Mouse (Mus musculus) ES-Bruce4 (cell line): ENCODE measurements around the gene AC124502.3. TPM values are rescaled to one million over a fixed set of nuclear protein-coding genes. Genes with fewer than 3 reads are reported as not detected.

Experiments used
- H3K27ac ChIP-seq: 2 replicates; pipeline ENCODE4 v1.5.1; 2012; ENCODE audit warnings: low read length, inconsistent platforms; ENCODE audit not compliant: insufficient read depth
- H3K27me3 ChIP-seq: 2 replicates; pipeline ENCODE4 v1.6.1; 2012; ENCODE audit warnings: mild to moderate bottlenecking, low read length, inconsistent platforms; ENCODE audit not compliant: control insufficient read depth, poor library complexity, insufficient read depth, severe bottlenecking
- H3K36me3 ChIP-seq: 2 replicates; pipeline ENCODE4 v1.6.1; 2012; ENCODE audit warnings: inconsistent platforms, mild to moderate bottlenecking, low read length, moderate library complexity; ENCODE audit not compliant: control insufficient read depth, poor library complexity, insufficient read depth, severe bottlenecking
- H3K4me1 ChIP-seq: one replicate; pipeline ENCODE4 v1.8.1; 2011; ENCODE audit warnings: low read length; ENCODE audit not compliant: control insufficient read depth, insufficient read depth
- H3K4me3 ChIP-seq: 2 replicates; pipeline ENCODE4 v1.5.1; 2011; ENCODE audit warnings: low read depth, mild to moderate bottlenecking, low read length
- H3K9ac ChIP-seq: 2 replicates; pipeline ENCODE4 v1.6.1; 2012; ENCODE audit warnings: low read depth, mild to moderate bottlenecking, inconsistent platforms; ENCODE audit not compliant: poor library complexity, severe bottlenecking
- H3K9me3 ChIP-seq: replicated peaks from 2 replicates; pipeline ENCODE4 v1.6.1; 2012; ENCODE audit warnings: mild to moderate bottlenecking, low read length, inconsistent platforms; ENCODE audit not compliant: control insufficient read depth, poor library complexity, insufficient read depth, severe bottlenecking
- CTCF ChIP-seq: IDR thresholded peaks from one replicate; pipeline ENCODE4 v1.8.1; 2011; ENCODE audit warnings: low read depth, low read length
- EP300 ChIP-seq: IDR thresholded peaks from 2 replicates; pipeline ENCODE4 v1.6.1; 2011; ENCODE audit warnings: low read depth, low read length; ENCODE audit not compliant: insufficient read depth
- POLR2A ChIP-seq: IDR thresholded peaks from one replicate; pipeline ENCODE4 v1.8.1; 2011; ENCODE audit warnings: low read length; ENCODE audit not compliant: insufficient read depth
- polyA plus RNA-seq: library from polyadenylated mRNA; stranded (reverse); fragments of >200 nt; gene quantifications from 2 replicates; pipeline ENCODE4 v1.2.4, GENCODE M21; 2011; ENCODE audit warnings: low read depth; ENCODE audit not compliant: missing spikeins, insufficient read depth, insufficient read length

Gene AC124502.3
- polyA plus RNA-seq, 1 experiment = not detected

DNA sequence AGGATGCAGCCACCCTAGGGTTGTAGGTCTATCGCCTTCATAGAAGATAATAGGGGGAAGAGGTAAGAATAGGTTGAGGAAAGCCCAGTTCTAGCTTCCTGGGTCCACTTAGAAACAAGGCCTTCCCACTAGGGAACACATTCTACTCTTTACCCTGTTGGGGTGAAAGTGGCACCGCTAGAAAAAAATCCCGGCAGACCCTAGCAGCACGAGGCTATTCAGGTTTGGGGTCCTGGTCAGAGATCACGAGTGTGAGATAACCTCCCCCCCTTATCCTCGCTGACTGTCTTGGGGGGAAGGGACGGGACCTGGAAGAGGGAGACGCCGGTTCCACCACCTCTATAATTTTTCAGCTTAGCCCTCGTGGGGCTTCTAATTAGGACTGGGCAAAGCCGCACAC lies 32.4 kb downstream of the AC124502.3 start:
- peak overlapping the region; percentile 74 for H3K9ac ChIP-seq
- no peak for TF ChIP-seq CTCF
- no peaks in the 10 kb centered on the region for H3K9me3 ChIP-seq
- no peaks in the 10 kb centered on the region for H3K27me3 ChIP-seq
- peak overlapping the region; percentile 78; the same call in 1 of the 2 replicates for H3K4me3 ChIP-seq
- peaks cover 6% of the 10 kb centered on the region for H3K4me1 ChIP-seq
- H3K27ac ChIP-seq = peak overlapping the region; percentile 48; the same call in 1 of the 2 replicates
- no peaks in the 10 kb centered on the region for H3K36me3 ChIP-seq

DNA sequence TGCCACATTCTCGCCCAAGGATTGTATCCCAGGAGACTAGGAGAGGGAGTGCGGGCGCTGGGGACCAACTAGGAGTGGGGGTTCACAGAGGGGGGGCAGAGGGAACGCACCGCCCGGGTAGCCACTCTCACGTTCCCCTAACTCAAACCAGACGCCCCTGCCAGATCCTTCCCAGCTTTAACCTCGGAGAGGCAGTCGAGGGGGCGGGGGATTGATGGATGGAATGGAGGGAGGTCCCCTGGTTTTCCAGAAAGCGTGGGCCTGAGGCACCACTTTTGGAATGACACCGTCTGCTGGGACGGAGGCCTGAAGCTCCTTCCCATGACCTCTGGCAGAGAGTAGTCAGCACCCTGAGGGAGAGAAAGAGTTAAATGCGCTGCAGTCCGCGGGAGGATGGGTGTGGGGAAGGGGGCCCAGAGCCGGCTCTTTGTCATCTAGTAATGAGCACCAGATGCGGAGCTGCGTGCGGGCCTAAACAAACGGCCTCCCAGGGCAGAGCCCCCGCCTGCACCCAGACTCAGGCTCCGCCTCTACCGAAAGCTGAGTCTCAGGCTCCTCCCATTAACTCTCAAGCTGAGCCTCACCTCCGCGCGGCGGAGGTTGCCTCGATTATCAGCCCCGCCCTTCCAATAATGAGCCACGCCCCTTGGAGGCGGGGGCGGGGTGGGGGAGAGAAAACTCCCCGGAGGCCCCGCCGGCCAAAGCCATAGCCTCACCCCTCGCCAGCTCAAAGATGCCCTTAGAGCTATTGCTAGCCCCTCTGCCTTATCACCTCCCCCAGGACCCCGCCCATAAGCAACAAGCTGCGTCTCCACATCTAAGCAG lies 33.1 kb downstream of the AC124502.3 start:
- TF ChIP-seq POLR2A = peak; percentile 12
- no peak for TF ChIP-seq CTCF
- TF ChIP-seq EP300 = 0 out of 2 replicates have a peak, but pooled peaks have one; percentile 34
- Histone ChIP-seq H3K4me1 (peaks cover 6% of the 10 kb centered on the region), H3K4me3 (peak overlapping the region; percentile 78), H3K36me3 (no peaks in the 10 kb centered on the region), H3K27ac (peak overlapping the region; percentile 83), H3K9me3 (no peaks in the 10 kb centered on the region), H3K9ac (peak overlapping the region; percentile 74), H3K27me3 (no peaks in the 10 kb centered on the region)

DNA sequence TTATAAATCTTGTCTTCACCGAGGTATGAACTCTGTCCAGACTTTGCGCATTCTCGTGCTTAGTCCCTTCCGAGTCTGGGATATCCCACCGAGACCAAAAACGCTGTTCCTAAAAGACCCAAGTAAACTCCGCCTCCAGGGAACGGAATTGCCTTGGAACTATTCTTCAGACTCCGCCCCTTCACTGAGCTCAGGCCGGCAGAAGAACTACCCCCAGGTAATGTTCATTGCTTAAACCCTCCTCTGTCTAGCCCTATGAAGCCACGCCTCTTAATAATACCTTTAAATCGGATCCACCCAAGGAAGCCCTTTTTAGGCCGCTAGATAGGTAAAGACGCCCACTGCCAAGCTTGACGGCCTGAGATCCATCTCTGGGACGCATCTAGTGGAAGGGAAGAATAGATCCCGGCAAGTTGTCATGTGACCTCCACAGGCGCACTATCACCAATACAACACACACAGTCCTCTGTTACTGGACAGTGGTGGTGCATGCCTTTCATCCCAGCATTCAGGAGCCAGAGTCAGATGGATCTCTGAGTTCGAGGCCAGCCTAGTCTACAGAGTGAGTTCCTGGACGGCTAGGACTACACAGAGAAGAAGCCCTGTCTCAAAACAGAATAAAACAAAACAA lies 33.8 kb downstream of the AC124502.3 start:
- Histone ChIP-seq H3K4me1 (no peaks in the 10 kb centered on the region), H3K4me3 (peak overlapping the region; percentile 72), H3K36me3 (no peaks in the 10 kb centered on the region), H3K27ac (peak overlapping the region; percentile 83), H3K27me3 (no peaks in the 10 kb centered on the region), H3K9ac (peak overlapping the region; percentile 24; the same call in 1 of the 2 replicates), H3K9me3 (no peaks in the 10 kb centered on the region)
- no peak for TF ChIP-seq CTCF
- TF ChIP-seq EP300 = no peak
- TF ChIP-seq POLR2A = no peak

DNA sequence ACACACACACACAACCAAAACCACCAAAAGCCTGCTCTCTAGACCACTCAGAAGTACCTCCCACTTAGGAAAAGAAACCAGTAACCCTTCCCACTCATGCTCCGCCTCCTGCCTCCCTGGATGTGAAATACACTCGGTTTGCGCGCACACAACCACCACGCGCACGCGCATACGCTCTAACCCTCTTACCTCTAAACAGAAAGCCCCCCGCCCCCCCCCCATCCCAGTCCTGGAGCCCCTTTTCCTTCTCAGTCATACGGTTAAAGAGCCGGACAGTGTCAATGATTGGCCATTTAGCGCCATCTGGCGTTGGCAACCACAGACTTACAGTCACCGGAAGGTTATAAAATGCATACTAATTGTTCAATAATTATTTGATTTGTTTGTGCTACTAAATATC lies 34.3 kb downstream of the AC124502.3 start:
- Histone ChIP-seq H3K4me1 (no peaks in the 10 kb centered on the region), H3K9ac (peak overlapping the region; percentile 24; the same call in 1 of the 2 replicates), H3K27me3 (no peaks in the 10 kb centered on the region), H3K36me3 (no peaks in the 10 kb centered on the region), H3K9me3 (no peaks in the 10 kb centered on the region), H3K27ac (peak overlapping the region; percentile 83), H3K4me3 (peak overlapping the region; percentile 72)
- TF ChIP-seq CTCF = peak; percentile 46
- no peak for TF ChIP-seq POLR2A
- TF ChIP-seq EP300 = no peak

DNA sequence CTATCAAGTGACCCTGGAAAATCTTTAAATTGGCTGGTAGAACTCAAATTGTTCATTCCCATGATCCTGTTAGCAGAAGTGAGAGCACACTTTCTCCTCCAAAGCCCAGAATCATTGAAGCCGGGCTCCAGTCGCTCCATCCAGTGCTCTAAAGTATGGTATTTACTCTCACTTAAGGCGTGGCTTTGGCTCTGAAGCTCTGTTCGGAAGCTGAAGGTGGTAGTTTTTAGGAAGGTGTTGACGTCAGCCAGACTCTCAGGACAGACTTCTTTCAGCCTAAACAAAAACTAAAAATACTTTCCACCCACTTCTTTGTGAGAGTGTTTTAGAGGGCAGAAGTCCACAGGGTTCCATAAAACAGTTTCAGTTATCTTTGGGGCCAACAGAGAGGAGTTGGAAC lies 34.8 kb downstream of the AC124502.3 start:
- no peak overlapping the region for H3K4me3 ChIP-seq
- H3K27ac ChIP-seq = no peak overlapping the region
- H3K36me3 ChIP-seq = no peaks in the 10 kb centered on the region
- no peak overlapping the region for H3K9ac ChIP-seq
- H3K4me1 ChIP-seq = no peaks in the 10 kb centered on the region
- no peaks in the 10 kb centered on the region for H3K27me3 ChIP-seq
- TF ChIP-seq EP300 = no peak
- TF ChIP-seq POLR2A = no peak
- no peak for TF ChIP-seq CTCF
- H3K9me3 ChIP-seq = no peaks in the 10 kb centered on the region

DNA sequence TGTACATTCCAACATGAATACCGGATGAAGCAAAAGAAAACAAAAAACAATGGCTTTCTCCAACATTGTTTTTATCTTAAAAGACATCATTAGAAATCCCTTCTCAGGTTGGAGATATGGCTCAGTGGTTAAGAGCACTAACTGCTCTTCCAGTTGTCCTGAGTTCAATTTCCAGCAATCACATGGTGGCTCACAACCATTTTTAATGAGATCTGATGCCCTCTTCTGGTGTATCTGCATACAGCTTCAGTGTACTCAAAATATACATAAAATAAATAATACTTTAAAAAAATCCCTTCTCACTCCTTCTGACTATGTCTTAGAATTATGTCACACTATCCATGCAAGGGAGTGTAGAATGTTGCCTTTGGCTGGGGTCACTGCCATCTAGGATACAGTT lies 40.6 kb downstream of the AC124502.3 start:
- TF ChIP-seq POLR2A (no peak), EP300 (no peak), CTCF (no peak)
- H3K4me1 ChIP-seq = no peaks in the 10 kb centered on the region
- H3K36me3 ChIP-seq = no peaks in the 10 kb centered on the region
- H3K27ac ChIP-seq = no peak overlapping the region
- H3K9me3 ChIP-seq = no peaks in the 10 kb centered on the region
- H3K4me3 ChIP-seq = no peak overlapping the region
- H3K9ac ChIP-seq = no peak overlapping the region
- no peaks in the 10 kb centered on the region for H3K27me3 ChIP-seq
